Mouse (Mus musculus) heart, embryonic 16.5 days (tissue): ENCODE measurements around the gene Nufip1. TPM values are rescaled to one million over a fixed set of nuclear protein-coding genes. Genes with fewer than 3 reads are reported as not detected.

Experiments used
- ATAC-seq: fragments of 200-750 bp; cut with Nextera tagmentation; replicated peaks from 2 replicates; pipeline ENCODE4 v1.8.0; 2017; ENCODE audit warnings: moderate number of reproducible peaks; ENCODE audit not compliant: insufficient read depth, low FRiP score; ENCODE audit errors: extremely low read depth
- H3K27ac ChIP-seq: fragments of 300-500 bp; sonication (generic); 2 replicates; pipeline ENCODE4 v1.5.1; 2014; ENCODE audit warnings: mild to moderate bottlenecking, low read length, control low read depth, moderate library complexity
- H3K27me3 ChIP-seq: fragments of 300-500 bp; sonication (generic); 2 replicates; pipeline ENCODE4 v1.6.1; 2014; ENCODE audit warnings: low read length, mixed read lengths; ENCODE audit not compliant: control insufficient read depth, insufficient read depth
- H3K36me3 ChIP-seq: fragments of 300-500 bp; sonication (generic); 2 replicates; pipeline ENCODE4 v1.6.1; 2014; ENCODE audit not compliant: control insufficient read depth, insufficient read depth
- H3K4me1 ChIP-seq: fragments of 300-500 bp; sonication (generic); 2 replicates; pipeline ENCODE4 v1.6.1; 2014; ENCODE audit warnings: low read length, mixed read lengths; ENCODE audit not compliant: control insufficient read depth, insufficient read depth
- H3K4me2 ChIP-seq: fragments of 300-500 bp; sonication (generic); 2 replicates; pipeline ENCODE4 v1.6.1; 2014; ENCODE audit warnings: low read depth, mild to moderate bottlenecking, control low read depth, low read length
- H3K4me3 ChIP-seq: fragments of 300-500 bp; sonication (generic); 2 replicates; pipeline ENCODE4 v1.5.1; 2014; ENCODE audit warnings: mild to moderate bottlenecking, control low read depth, low read length
- H3K9ac ChIP-seq: fragments of 300-500 bp; sonication (generic); 2 replicates; pipeline ENCODE4 v1.6.1; 2014; ENCODE audit warnings: low read length, control low read depth
- H3K9me3 ChIP-seq: fragments of 300-500 bp; sonication (generic); replicated peaks from 2 replicates; pipeline ENCODE4 v1.6.1; 2016; ENCODE audit warnings: low read length; ENCODE audit not compliant: control insufficient read depth
- whole genome bisulfite sequencing: fragments of 180-500 bp; shearing (Covaris S2); extraction: QIAGEN DNeasy Blood & Tissue Kit; methylation state at CpG from one replicate; pipeline ENCODE4 v1.1.7; 2014; 5-methylcytosine and 5-hydroxymethylcytosine counted together
- polyA plus RNA-seq: library from polyadenylated mRNA; unstranded; fragments of >200 nt; fragmentation: Nextera tagmentation; extraction: Ambion mirVana; gene quantifications from 2 replicates; pipeline ENCODE4 v1.2.1, GENCODE M21; 2015

The Nufip1 gene
- polyA plus RNA-seq, 1 experiment from 2014 or later = 8.9 TPM

DNA sequence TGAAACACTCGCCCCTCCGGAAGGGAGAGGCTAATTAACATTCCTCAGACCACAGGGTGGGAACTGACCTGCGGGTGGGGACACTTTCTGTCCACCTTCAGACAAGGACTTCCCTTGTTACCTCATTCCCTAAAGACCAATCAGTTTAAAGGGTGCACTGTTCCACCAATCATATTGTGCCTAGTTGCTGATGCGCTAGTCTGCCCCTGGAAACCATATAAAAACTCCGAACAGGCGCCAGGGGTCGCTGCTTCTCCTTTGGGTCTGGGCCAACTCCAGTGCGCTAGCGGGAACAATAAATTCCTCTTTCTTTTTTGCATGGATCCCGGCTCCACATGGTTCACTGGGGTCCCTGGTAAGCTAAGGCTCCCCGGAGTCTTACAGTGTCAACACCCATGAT lies 29.2 kb upstream of the Nufip1 start:
- H3K4me2 ChIP-seq = no peak overlapping the region
- H3K9me3 ChIP-seq = no peaks in the 10 kb centered on the region
- H3K27me3 ChIP-seq = no peaks in the 10 kb centered on the region
- no peak overlapping the region for H3K4me3 ChIP-seq
- H3K4me1 ChIP-seq = 0 out of 2 replicates have a peak, but pooled peaks cover 2% of the 10 kb centered on the region
- no peak overlapping the region for H3K27ac ChIP-seq
- H3K36me3 ChIP-seq = 0 out of 2 replicates have a peak, but pooled peaks cover 3% of the 10 kb centered on the region
- no peak for ATAC-seq
- no peak overlapping the region for H3K9ac ChIP-seq
- WGBS = 61% methylated on average over 11 of the region's 11 CpGs

DNA sequence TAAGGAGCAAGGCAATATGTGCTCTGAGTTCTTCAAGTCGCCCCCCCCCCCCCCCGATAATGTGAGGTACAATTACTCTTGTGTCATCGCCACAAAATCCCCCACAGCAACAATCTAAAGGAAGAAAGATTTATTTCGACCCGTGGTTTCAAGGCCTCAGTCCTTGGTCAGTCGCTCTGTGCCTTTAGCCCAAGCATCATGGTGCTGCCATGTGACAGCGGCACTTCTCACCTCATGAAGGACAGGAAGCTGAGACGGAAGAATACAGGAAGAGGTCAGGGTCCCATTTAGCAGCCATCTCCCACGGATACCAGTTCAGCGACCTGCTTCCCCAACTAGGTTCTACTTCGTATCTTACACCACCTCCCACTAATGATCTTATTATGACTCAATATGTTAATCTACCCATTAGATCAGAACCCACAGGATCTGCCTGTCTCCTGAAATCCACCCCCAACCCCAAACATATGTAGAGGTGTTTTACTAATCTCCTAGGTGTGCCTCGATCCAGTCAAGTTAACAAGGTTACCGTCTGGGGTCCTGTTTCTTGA lies 28.5 kb upstream of the Nufip1 start:
- Histone ChIP-seq H3K9me3 (no peaks in the 10 kb centered on the region), H3K27ac (no peak overlapping the region), H3K4me2 (no peak overlapping the region), H3K36me3 (0 out of 2 replicates have a peak, but pooled peaks cover 3% of the 10 kb centered on the region), H3K4me1 (0 out of 2 replicates have a peak, but pooled peaks cover 2% of the 10 kb centered on the region), H3K9ac (no peak overlapping the region), H3K4me3 (no peak overlapping the region), H3K27me3 (no peaks in the 10 kb centered on the region)
- no peak for ATAC-seq
- WGBS = 79% methylated on average over 13 of the region's 13 CpGs

DNA sequence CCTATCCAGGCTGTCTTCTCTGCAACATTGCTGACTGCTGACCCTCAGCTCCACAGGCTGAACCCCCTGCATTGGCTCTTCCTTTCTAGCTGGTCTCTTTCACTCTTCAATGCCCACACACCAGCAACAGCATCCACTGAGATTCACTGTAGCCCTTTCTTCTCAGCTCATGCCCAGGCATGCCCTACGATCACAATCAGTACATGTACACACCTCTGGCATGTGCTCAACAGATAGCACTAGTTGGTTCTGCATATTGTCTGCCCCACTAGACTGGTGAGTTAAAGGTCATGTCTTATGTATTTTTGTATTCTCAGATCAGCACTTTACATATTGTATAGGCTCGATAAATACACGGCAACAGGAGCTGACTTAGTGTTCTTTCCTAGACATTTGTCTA lies 26.5 kb upstream of the Nufip1 start:
- H3K4me1 ChIP-seq = 0 out of 2 replicates have a peak, but pooled peaks cover 2% of the 10 kb centered on the region
- no peak overlapping the region for H3K9ac ChIP-seq
- H3K27ac ChIP-seq = no peak overlapping the region
- H3K36me3 ChIP-seq = 0 out of 2 replicates have a peak, but pooled peaks cover 3% of the 10 kb centered on the region
- H3K9me3 ChIP-seq = no peaks in the 10 kb centered on the region
- no peak overlapping the region for H3K4me3 ChIP-seq
- no peak overlapping the region for H3K4me2 ChIP-seq
- WGBS = 47% methylated on average over 3 of the region's 3 CpGs
- H3K27me3 ChIP-seq = no peaks in the 10 kb centered on the region
- ATAC-seq = no peak

DNA sequence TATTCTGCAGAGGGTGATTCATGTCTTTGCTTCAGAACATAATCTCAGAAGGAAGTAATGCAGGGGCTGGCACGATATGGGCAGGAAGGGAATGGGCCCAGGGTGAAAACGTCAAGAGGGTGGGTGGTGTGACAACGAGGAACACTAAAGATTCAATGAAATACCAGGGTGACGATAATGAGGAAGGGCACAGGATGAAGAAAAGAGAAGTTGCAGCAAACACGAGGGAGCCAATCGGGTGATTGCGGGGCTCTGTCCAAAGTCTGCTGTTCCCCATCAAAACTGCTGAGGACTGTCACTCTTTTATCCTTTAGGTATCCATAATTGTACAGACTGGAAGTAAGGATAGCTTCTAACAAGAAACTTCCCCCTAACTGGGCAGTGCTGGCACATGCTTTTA lies 13.4 kb upstream of the Nufip1 start:
- no peak for ATAC-seq
- 85% methylated on average over 7 of the region's 7 CpGs for WGBS
- Histone ChIP-seq H3K27ac (no peak overlapping the region), H3K4me3 (no peak overlapping the region), H3K9me3 (no peaks in the 10 kb centered on the region), H3K9ac (no peak overlapping the region), H3K4me2 (no peak overlapping the region), H3K36me3 (peaks cover 38% of the 10 kb centered on the region), H3K27me3 (no peaks in the 10 kb centered on the region), H3K4me1 (no peaks in the 10 kb centered on the region)

DNA sequence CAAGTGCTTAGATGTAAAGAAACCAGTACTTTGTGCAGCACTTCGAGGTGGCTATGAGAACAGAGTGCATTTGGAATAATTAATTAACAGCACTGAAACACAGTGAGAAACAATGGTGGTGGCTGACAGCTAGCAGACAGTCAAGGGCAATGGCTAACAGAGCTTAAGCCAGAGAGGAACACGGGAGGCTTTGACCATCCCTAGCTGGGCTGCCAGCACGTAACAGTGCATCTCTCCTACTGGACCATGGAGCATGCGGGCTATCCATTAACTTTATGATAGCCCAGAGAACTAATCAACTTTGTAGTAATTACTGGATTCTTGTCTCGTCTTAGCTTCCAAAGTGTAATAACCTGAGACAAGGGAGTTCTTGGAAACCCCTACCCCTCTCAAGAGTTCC lies 12.9 kb upstream of the Nufip1 start:
- no peak overlapping the region for H3K4me3 ChIP-seq
- peaks cover 38% of the 10 kb centered on the region for H3K36me3 ChIP-seq
- no peak overlapping the region for H3K4me2 ChIP-seq

DNA sequence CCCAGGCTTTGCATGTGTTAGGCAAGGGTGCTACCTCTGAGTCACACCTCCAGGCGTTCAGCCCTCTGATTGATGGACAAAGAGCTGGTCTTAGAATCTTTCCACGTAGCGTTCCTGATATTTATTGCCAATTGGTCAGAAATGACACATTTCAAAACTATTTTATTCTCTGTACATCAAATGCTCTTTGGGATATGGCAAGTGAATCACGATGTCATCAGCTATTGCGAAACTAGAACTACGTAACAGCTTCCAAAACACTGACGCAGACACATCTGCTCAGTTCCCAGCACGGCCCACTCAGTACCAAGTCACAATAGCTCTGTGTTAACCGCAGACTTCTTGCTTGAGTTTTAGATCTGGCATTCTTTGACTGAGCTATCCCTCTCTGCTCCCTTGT lies 11.1 kb upstream of the Nufip1 start:
- no peaks in the 10 kb centered on the region for H3K27me3 ChIP-seq
- no peak overlapping the region for H3K4me2 ChIP-seq
- H3K36me3 ChIP-seq = peaks cover 34% of the 10 kb centered on the region
- H3K27ac ChIP-seq = no peak overlapping the region
- no peak overlapping the region for H3K9ac ChIP-seq
- ATAC-seq = no peak
- 90% methylated on average over 9 of the region's 9 CpGs for WGBS
- no peak overlapping the region for H3K4me3 ChIP-seq
- no peaks in the 10 kb centered on the region for H3K4me1 ChIP-seq
- no peaks in the 10 kb centered on the region for H3K9me3 ChIP-seq

More for the DNA sequence above, 12.9 kb upstream of the Nufip1 start:
- Histone ChIP-seq H3K9ac (no peak overlapping the region), H3K27me3 (no peaks in the 10 kb centered on the region), H3K9me3 (no peaks in the 10 kb centered on the region), H3K27ac (no peak overlapping the region), H3K4me1 (no peaks in the 10 kb centered on the region)
- WGBS = 89% methylated on average over 5 of the region's 5 CpGs
- no peak for ATAC-seq

DNA sequence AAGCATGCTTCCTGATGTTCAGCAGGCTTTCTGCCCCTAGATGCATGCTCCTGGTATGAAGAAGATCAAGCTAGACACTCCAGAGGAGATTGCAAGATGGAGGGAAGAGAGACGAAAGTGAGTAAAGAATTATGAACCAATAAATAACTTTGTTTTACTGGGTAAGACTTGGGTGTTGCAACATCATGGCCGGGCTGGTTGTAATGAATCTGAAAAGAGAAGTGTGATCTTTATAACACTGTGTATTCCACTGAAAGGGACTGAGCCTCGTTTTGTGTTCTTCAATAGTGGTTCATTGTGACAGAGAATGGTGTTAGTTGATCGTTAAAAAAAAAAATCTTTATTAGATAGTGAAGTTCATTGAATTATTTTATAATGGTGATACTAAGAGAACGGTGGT lies 5.1 kb downstream of the Nufip1 start:
- H3K9ac ChIP-seq = no peak overlapping the region
- H3K4me3 ChIP-seq = no peak overlapping the region
- H3K27ac ChIP-seq = no peak overlapping the region
- no peaks in the 10 kb centered on the region for H3K27me3 ChIP-seq
- WGBS = 86% methylated on average over 5 of the region's 5 CpGs
- H3K4me2 ChIP-seq = no peak overlapping the region
- H3K9me3 ChIP-seq = no peaks in the 10 kb centered on the region
- no peak for ATAC-seq
- peaks cover 21% of the 10 kb centered on the region for H3K36me3 ChIP-seq
- H3K4me1 ChIP-seq = peaks cover 5% of the 10 kb centered on the region

DNA sequence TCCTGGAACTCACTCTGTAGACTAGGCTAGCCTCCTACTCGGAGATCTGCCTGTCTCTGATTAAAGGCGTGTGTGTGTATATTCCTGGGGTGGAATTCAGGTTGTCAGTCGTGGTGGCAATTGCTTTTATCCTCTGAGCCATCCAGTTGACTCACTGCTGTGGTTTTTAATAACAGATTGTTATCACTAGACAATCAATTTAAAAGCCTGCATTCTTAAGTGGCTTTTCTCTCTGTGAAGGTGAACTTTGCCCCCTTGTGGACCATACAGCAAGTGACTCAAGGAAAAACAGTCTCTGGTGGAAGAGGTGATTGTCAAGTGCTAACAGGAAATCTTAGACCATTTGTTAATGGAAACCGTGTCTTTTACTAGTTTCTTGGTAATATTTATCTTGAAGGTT lies 8.3 kb downstream of the Nufip1 start:
- Histone ChIP-seq H3K4me1 (peaks cover 11% of the 10 kb centered on the region), H3K4me2 (no peak overlapping the region), H3K36me3 (peaks cover 24% of the 10 kb centered on the region), H3K27me3 (no peaks in the 10 kb centered on the region), H3K4me3 (no peak overlapping the region), H3K9ac (no peak overlapping the region), H3K9me3 (no peaks in the 10 kb centered on the region), H3K27ac (no peak overlapping the region)
- no peak for ATAC-seq
- WGBS = 74% methylated on average over 4 of the region's 4 CpGs

DNA sequence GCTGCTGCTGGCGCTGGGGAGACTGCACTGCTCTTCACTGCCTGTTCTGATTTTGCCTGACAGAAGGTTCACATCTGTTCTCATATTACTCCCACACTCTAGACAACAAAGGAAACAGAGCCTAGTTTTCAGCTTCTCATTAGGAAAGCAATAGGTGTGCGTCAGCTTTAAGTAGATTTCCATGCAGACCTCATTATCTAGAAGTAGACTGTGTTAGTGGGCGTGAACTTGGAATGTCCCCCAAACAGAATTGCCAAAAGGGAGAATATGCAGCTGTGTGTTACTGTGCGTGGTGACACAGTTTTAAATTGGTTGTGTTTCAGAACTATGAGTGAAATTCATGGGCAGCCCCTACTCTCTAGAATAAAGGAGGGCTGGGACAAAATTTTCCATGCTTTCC lies 9.8 kb downstream of the Nufip1 start:
- H3K4me1 ChIP-seq = peaks cover 11% of the 10 kb centered on the region
- H3K36me3 ChIP-seq = peaks cover 33% of the 10 kb centered on the region
- H3K27me3 ChIP-seq = no peaks in the 10 kb centered on the region
- no peak overlapping the region for H3K4me2 ChIP-seq
- no peak overlapping the region for H3K27ac ChIP-seq
- 81% methylated on average over 4 of the region's 4 CpGs for WGBS
- no peak overlapping the region for H3K4me3 ChIP-seq
- no peaks in the 10 kb centered on the region for H3K9me3 ChIP-seq
- ATAC-seq = no peak
- no peak overlapping the region for H3K9ac ChIP-seq
